Mouse (Mus musculus): ENCODE data around the gene Cep57l1.

The Cep57l1 gene

GRCm38 (mm10) chr10:41677396-41677795 lies 132.3 kb downstream of the Cep57l1 start:
- DNase-seq (ENCODE audit: low spot score in 2 of 2), result no peak

- DNase-seq (ENCODE audit: low spot score in 2 of 2), result no peak
Observed at GRCm38 (mm10) chr10:41676661-41677061, 133.0 kb downstream of the Cep57l1 start.

GRCm38 (mm10) chr10:41675842-41676571 lies 133.7 kb downstream of the Cep57l1 start:
- DNase-seq (ENCODE audit: low spot score in 2 of 2), result no peak

DNA sequence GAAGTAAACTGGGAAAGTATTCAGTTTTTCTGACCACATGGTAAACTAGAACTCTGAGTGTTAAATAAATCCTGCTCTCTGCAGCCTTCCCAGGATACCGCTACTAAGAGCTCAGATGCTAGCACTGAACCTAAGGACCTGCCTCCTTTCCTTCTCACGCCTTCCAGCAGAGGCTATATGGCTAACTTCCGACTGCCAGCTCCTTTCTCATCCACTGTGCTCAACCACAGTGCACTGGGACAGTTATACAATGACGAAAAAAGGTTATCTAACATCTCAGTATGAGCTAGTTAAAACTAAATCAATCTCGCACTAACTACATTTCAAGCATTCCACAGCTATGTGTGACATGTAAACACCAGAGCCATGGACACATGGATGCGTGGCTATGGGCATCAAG lies 134.4 kb downstream of the Cep57l1 start:
- DNase-seq (ENCODE audit: low spot score in 2 of 2), result no peak

DNA sequence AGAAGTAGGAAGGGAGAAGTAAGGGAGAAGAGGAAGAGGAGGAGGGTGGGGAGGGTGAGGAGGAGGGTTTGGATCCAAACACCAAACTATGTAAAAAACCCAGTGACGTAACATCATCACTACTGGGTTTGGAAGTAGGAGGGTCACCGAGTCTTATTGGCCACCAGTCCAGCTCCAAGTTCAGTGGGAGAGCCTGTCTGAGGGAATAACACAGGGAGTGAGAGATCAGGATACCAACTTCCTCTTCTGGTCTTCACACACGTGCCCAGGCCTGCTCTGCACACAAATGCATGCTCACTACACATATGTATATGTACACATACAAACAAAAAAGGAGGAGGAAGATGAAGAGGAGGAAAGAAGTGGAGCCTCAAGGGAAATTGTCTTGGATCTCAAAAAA lies 135.3 kb downstream of the Cep57l1 start:
- DNase-seq (ENCODE audit: low spot score in 2 of 2), result no peak

DNA sequence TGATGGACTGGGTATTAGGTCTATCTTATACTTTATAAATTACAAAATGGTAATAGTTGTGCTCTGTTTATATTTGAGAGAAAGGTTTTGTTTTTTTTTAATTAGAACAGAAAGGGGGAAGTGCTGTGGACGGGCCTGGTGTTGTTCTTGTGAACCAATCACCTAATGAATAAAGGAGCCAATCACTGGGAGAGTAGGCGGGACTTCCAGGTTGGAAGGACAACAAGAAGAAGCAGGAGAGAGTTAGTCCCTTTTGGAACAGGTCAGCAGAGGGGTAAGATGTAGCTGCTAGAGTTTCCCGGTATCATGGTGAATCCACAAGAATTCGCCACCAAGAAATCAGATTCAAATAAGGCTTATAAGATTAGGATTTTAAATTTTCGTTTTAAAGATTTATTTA lies 139.5 kb downstream of the Cep57l1 start:
- no peak for DNase-seq (ENCODE audit: low spot score in 2 of 2)
